Comparison of ENCODE assay signal across 7 mouse cellular contexts in the genomic region with DNA sequence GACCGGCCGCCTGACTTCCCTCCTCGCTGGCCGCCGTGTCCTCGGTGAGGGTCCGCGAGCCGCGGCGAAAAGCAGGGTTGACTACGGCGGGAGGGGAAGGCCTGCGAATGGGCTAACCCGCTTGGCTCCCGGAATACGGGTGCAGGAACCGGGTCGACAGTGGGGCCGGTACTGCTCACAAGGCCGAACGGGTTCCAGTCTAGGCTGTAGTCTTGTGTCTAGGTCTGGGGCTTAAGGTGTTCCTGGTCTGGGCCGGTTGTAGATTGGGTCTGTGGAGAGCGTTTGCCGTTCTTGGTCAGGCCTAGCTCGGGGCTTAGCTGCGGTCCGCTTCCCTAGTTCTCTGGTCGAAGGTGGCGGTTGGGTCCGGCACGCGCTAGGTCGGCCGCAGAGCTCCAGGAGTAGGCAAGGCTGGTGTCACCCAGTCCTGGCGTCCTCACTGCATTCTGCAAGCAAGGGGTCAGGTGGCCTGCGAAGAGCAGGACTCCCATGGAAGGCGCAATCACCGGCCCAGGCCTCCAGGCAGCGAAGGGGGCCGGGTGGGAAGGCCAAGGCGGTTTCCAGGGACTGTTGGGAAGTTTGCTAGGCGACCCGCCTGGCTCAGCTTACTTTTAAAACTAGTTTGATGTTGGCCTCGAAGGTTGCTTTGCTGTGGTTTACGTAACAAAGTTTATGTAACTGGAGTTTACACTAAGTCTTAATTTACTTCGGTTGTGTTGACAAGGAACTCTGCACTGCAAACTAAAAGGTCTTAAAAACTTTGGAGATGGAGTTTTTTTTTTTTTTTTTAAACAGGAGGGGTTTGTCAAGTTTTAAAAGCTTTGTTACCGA. TPM values are rescaled to one million over a fixed set of nuclear protein-coding genes. Genes with fewer than 3 reads are reported as not detected.
DNase-seq lines count a peak whose midpoint lies in the region; TF ChIP-seq lines count a peak whose summit lies in the region.

No protein-coding gene starts in this region.

- TF ChIP-seq CTCF in gastrocnemius, adult 2 months (IDR thresholded peaks at IDR 0.05): no peak
- TF ChIP-seq CTCF in spleen, adult 2 months (IDR thresholded peaks at IDR 0.05; ENCODE audit: extremely low read depth, insufficient read depth, insufficient read length, insufficient replicate concordance): no peak

- TF ChIP-seq POLR2A in spleen, adult 2 months (IDR thresholded peaks at IDR 0.05; ENCODE audit: low read depth, low read length): no peak

- WGBS in spleen, adult 2 months: 1% methylated on average over 48 of the region's 48 CpGs

- peak overlapping the region; percentile 98 for H3K27ac ChIP-seq in gastrocnemius, adult 2 months
- H3K27ac ChIP-seq in spleen, adult 2 months (ENCODE audit: insufficient read depth, low read length): peak overlapping the region; percentile 99

- H3K4me3 ChIP-seq in gastrocnemius, adult 2 months: peak overlapping the region; percentile 86
- H3K4me3 ChIP-seq in spleen, adult 2 months (ENCODE audit: extremely low read depth, insufficient read depth, insufficient read length): peak overlapping the region; percentile 99

- no peaks in the 10 kb centered on the region for H3K36me3 ChIP-seq in spleen, adult 2 months (ENCODE audit: control insufficient read depth, insufficient read depth, low read length)

- peaks cover 13% of the 10 kb centered on the region; the same call in 1 of the 2 replicates for H3K4me1 ChIP-seq in spleen, adult 2 months (ENCODE audit: control insufficient read depth, insufficient read depth, insufficient read length)

- no peaks in the 10 kb centered on the region for H3K27me3 ChIP-seq in spleen, adult 2 months (ENCODE audit: control insufficient read depth, insufficient read depth, low read length)

- DNase-seq in thymus, postnatal 14 days: peak; percentile 66
- no peak for DNase-seq in thymus, postnatal 4 days
- peak; percentile 36 for DNase-seq in c-Kit-negative CD71-positive TER-119-positive erythroid progenitor cells, embryonic 14.5 days (ENCODE audit: low read depth, low spot score)
- DNase-seq in gastrocnemius, adult 2 months: peak; percentile 85
- peak; percentile 67 for DNase-seq in kidney, adult 9 months
- DNase-seq in lung, postnatal 25 days (ENCODE audit: low spot score): peak; percentile 36
- peak in 1 of 2 experiments; percentile 42 for DNase-seq in spleen, adult 2 months (ENCODE audit: low read depth in 1 of 2, low spot score in 2 of 2)

- intact Hi-C loops in gastrocnemius, adult 2 months (cut with DNase I): no loop called here

RNA-seq across cellular contexts. Expression of a gene that starts 0.6 kb away (rescaled TPM):
- total RNA-seq in gastrocnemius, adult 2 months (2021): not detected
- polyA plus RNA-seq in spleen, adult 2 months (2012; rRNA removed): not detected in 2 replicates

RNA-seq across cellular contexts. Expression of a gene that starts 0.8 kb away (rescaled TPM):
- total RNA-seq in gastrocnemius, adult 2 months (2021): 10 to 100 TPM; 76.9 to 78.9 TPM
- 30.6 and 32.8 TPM in 2 replicates for polyA plus RNA-seq in spleen, adult 2 months (2012; rRNA removed)
